Mouse (Mus musculus) cerebellum, adult 11-12 months (tissue): ENCODE results near the gene Zdhhc19.
A peak's percentile ranks its signal among the peaks of the same experiment; 100 is the strongest.

Experiments used
- DNase-seq: peaks from one replicate; pipeline ENCODE4 v3.0.0; 2022

The Zdhhc19 gene

DNA sequence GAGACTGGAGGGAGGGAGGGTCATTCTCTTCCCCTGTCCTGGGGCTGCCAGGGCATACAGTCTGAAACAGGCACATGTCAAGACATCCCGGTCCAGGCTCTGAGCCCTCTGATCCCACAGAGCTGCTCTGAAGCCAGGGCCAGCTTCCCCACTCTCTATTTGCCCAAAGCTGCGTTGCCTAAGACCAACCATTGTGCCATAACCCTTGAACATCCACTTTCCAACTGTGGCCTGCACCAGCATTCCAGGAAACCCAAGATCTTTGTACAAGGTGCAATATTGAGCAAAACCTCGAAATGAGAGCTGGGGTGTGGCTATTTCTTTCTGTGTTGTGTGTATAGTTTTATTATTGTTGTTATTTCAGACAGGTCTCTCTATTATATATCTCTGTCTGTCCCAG, 59.5 kb downstream of the Zdhhc19 start:
- DNase-seq, result no peak

DNA sequence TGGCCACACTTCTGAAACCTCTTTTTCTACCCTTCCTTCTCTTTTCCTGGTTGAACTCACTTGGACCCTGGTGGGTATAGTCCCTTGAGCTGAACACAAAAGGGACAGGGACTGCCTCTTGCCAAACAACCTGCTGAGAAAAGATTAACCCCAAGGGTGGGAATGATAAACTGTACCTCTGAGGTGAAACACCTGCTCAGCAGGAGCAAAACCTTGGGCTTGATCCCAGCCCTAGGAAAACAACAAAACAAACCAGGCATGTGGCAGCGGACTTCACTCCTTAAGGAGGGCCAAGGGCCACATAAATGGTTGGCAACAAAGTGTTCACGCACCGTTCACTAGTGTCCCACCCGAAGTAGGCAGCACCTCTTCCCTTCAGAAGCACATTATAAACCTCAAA, 63.4 kb downstream of the Zdhhc19 start:
- DNase-seq, result no peak

DNA sequence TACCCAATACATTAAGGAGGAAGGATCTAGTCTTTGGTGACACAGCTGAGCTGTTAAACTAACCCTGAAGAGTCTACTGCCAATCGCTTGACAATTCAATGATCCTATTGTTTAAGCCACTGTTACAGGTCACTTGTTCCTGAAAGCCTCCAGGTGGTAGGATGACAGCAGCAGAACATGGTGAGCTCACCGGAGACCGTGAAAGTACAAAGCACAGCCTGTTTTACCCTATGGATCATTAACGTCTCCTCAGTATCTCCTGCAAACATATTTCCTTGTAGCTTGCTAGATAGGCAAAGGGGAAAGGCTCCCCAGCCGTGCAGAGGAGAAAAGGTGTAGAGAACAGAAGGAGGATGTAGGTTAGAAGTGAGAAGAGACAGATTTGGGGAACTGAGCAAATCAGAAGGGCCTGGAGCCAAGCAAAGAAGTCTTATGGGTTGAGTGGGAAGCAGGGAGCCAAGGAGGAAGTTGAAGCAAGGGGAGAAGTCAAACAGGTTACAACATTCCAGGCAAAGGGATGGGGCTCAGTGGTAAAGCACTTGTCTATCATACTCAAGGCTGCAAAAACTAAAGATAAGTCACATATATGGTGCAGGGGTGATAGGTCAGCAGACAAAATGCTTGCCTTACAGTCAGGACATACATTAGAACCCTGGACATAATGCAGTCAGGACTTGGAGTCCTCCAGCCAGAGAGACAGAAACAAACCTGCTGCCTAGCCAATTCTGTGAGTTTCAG, 67.2 kb downstream of the Zdhhc19 start:
- no peak for DNase-seq

DNA sequence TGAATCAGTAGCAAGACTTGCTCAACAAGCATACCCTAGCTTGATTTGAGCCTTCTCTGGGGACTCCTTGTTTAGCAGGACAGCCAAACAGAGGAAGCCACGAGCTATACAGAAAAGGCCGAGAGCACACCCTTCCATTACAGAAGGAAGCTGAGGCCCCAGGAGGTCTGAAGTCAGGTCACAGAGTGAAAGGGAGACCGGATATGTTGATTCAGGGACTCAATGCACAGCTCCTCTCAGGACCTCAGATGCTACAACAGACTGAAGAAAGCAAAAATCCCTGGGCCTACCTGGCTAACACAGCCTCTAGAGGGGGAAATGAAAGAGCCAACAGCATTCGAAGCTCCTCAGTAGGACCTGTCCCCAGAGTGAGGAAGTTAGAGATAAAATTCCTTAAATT, 71.2 kb downstream of the Zdhhc19 start:
- no peak for DNase-seq

DNA sequence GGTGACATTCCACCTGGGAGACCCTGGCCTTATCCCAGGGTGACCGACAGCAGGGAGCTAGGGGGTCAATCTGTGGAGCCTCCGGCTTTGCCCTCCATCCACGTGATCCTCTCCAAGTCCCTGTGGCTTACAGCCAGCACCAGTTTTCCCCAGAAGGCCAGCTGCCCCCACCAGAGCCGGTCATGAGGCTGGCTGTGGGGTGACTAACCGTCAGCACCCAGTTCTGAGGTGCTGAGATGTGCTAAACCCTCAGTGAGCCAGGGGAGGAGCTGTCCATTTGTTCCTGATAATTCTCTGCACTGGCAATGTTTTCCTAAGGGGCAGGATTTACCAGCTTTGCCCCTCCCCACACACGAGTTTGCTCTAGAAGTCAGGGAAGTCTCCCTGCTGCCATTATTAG, 72.3 kb downstream of the Zdhhc19 start:
- no peak for DNase-seq

DNA sequence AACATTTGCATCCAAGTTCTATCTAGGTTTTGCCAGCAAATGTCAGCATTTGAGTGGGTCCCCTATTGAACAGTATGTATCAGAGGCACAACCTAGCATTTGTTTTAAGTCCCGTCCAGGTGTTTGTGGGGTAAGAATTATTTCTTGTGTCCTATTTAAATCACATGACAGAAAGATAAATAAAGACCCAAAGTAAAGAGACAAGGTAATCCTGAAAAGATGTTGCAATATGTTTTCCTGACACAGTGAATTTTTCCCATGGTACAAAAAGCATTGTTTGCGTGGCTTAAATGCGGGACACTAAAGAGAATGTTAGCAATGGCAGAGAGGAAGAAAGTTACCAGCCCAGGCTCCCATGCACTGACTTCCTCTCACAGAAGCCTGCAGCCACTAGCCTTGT, 74.0 kb downstream of the Zdhhc19 start:
- no peak for DNase-seq

DNA sequence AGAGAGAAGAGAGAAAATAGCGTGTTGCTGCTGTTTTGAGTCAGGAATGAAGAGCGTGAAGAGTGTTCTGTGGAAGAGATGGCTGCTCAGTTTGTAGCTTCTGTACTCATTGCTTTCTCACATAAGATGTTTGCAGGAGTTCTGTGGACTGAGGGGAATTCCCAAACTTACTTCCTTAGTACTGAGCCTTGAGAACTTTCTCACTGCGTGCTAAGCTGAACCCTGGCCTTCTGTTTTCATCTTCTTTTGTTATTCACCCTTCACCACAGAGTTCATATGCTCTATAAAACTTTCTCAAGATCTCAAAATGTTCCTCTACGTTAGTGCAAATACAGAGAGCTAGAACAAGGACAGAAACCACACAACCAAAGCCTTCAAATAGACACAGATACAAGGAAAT, 76.5 kb downstream of the Zdhhc19 start:
- no peak for DNase-seq

DNA sequence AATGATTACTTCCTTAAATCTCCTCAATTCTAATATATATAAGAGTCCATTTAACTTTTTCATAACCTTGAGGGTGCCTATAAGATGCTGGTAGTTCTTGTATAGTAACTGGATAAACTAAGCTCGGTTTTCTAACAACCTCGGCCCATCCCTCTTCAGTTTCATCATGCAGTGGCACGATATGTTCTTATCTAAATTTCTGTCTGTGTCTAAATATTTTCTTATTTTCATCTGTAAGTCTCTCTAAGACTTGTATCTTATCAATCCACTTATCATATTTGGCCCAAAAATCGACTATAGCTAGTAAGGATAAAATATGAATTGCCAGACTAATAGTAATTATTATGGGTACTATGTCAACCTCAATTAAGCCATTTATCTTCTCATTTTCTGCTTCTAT, 90.4 kb downstream of the Zdhhc19 start:
- no peak for DNase-seq

DNA sequence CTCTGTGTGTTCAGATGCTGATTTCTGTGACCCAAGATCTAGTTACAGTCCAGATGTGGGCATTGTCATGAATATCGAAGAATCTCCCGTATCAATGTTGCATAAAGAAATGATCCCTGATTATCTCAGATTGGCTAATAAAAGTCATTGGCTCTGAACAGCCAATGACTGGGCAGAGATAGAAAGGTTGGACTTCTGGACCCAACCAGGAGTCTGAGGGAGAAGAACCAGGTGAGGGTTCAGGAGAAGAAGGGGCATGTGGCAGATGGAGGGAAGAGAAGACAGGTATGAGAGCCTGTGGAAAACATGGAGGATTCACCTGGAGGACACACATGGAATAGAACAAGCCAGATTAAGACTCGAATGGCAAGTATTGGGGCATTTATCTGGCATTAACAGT, 92.5 kb downstream of the Zdhhc19 start:
- DNase-seq, result no peak

DNA sequence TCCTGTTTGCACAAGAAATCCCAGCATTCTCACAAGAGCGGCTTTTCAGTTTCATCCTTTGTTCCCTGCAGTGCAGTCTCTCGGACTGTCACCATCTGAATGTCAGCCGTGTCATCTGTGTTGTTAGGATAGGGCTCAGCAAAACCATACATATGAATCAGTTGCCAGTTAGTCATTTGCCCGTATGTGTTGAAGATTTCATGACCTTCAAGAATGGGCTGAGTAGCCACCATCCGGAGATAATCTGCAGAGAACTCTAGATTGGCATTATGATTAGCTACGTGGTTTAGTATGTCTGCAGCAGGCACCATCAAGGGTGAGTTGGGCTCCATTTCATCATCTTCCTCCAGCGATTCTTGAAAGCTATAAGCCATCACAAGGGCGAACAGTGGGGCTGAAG, 95.5 kb downstream of the Zdhhc19 start:
- no peak for DNase-seq

DNA sequence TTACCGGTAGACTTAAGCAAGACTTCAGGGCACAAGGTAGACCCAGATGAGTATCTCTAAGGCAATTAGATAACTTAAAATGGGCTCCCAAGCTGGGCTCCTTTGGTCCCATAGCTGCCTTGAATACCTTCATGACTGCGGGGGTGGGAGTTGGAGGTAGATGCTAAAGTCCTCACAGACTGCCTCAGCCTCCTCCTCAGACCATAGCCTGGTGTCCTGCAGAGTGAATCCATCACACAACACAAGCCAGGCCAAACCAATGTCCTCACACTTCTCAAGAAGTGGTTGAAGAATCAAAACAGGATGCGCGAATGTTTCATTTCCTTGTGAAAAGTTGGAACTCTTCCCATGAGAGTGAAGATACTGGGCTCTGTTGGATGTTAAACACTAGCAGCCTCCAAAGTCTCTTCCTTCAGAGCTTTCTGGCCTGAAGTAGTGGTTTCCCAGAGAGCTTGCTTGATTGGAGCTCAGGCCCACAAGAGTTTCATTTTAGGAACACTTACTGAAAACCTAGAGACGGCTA, 97.3 kb downstream of the Zdhhc19 start:
- DNase-seq, result no peak

DNA sequence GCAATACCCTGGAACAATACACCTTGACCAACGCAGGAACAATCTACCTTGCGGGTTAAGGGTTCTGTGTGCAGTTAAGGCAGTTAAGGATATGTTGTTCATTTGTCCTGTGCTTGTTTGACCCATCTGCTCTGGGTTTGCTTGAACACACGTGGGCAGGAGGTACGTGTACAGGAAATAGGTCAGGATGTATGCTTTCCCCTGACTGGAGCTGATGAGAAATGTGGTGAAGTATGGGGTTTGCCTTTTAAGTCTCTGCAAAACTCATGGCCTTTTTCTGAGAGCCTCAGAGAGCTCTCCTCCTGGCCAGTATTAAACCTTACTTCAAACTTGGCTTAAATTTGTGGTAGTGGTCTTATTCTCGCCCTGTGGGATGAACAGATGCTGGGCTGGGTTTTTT, 97.9 kb downstream of the Zdhhc19 start:
- DNase-seq, result no peak

DNA sequence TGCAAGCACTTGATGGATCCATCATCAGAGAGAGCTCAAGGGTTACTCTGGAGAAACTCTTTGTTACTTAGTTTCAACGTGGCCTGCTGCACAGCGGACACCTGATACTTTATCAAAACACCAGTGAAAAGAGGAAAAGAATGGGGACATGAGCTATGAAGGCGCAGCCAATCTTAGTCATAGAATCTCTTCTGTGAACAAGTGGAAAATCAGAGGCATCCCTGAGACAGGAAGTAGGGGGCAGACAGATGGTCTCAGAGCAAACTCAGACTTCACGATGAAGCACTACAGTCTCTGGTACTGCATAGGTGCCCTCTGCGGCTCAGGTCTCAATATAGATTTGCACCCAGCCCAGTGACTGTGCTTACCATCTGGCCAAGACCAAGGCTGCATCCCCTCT, 98.6 kb downstream of the Zdhhc19 start:
- DNase-seq, result no peak

DNA sequence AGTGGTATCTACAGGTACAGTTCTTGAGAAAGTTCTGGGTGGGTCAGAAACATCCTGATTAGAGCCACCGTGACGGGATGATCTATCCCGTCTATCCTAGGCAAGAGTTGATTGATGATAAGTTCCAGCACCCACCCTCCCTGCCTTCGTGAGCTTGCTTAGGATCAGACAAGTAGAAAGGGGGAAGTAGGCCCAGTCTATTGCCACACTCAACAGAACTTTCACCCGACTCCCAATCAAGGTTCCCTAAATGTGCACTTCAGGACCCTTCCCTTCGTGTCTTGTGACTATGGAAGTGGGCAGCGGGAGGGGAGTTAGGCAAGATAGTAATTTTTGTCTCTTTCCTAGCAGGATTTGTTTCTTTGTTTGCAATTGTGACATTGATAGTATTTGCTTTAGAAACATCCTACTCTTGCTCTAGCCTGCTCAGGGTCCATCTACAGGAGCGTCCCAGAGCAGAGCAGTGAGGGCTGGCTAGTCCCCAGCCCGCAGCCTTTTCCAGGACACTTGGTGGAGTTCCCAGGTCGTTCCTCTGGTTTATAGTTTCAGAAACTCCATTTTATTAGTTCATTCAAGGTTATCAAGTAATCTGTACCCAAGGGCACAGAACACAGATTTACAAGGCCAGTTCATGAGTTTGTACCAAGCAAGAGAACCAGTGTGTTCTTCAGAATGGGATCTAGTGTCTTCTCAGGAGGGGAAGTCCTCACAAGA, 99.2 kb downstream of the Zdhhc19 start:
- DNase-seq, result no peak

DNA sequence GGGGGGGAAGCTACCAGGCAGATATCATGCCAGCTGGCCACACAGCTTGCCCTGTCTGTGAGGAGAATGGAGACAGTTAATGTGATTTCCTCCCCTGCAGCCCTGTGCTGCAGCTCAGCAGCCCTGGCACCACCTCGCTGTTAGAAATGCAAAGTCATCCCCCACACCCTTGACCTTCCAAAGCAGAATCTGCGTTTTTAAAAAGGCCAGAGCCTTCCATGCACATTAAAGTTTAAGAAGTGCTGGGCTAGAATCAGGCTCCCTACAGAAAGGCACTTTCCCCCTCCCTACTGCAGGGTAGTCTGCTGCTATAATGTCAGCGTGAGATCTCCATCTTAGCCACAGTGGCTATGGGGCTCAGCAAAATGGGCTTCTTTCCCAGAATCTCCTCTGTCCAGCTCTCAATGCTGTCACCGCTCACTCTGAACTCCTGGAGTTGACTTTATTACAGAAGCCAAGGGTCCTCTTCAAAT, 101.9 kb downstream of the Zdhhc19 start:
- peak; percentile 19 for DNase-seq

DNA sequence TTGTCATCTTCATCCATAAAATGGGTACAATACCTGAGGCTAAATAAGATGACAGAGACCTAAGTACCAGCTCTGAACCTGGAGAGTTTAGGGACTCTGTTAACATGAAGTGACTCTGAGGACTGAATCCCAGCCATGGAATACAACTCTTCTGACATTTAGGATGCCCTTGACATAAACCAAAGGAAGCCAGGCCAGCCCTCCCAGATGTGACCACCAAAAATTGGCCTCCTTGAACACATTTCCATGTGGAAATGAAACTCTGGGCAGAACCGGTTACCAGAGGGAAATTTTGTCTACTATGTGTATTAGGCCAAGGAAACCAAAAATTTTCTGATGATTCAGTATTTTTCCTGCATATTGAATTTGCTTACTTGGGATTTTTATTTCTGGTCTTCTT, 103.1 kb downstream of the Zdhhc19 start:
- DNase-seq, result no peak

DNA sequence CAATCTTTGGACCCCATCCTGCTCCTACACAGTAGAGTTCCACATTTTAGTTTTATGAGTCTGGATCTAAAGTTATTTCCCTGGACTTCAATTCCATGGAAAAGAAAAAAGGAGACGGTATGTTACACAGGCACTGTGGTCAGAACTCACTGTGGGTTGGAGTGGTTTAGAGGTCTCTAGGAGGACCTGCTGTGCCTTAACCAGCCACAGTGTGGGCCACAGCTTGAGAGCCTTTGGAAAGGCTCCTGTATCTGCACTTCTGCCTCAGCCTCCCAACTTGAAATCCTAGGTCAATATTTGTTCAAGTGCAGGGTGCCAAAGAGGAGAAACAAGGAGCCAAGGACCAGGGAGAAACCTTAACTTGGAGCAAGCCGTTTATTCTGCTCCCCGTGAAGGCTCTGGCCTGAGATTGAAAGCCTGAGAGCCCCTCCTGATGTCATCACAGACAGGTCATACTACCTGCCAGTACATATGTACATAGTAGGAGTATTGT, 106.2 kb downstream of the Zdhhc19 start:
- no peak for DNase-seq

DNA sequence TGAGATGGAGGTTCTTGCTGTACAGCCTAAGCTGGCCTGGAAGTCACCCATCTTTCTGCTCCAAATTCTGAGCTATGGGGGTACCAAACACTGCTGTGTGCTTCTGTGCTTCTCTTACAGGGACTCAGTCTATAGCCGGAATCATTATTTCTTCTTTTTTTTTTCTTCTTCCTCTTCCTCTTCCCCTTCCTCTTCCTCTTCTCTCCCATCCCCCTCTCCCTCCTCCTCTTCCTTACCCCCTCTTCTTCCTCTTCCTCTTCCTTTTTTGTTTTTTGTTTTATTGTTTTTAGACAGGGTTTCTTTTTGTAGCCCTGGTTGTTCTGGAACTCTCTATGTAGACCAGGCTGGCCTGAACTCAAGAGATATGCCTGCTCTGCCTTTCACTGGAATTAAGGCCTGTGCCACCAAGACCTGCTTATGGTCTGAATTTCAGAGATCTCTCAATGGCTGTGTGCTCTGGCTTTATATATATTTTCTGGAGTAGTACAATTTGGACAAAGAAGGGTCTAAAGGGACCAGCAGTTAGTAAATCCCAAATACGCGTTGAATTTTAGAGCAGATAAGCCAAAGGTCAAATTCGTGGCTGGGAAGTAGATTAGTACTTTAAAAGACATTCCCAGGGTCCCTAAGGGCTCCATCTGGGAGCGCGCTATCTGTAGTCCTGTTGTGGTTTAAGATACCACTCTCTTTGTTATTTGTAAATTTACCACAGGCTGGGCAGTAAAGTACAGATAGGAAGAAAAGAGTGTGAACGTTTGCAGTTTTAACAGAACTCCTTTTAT, 111.7 kb downstream of the Zdhhc19 start:
- peak; percentile 9 for DNase-seq

DNA sequence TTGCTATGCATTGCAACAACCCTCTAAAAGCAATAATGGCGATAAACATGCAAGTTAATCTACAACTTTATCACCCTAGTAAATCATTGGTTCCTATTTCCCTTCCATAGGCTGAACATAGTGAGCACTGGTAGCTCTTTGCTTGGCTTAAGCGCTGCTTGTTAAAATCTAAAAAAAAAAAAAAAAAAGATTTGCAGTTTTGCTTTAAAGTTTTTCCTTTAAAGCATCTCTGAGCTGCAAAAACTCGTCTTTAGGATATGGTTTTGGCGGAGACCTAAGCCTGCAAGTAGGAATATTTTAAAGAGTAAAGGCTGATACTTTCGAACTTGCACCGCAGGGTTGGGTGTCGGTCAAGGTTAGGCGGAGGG, 112.3 kb downstream of the Zdhhc19 start:
- no peak for DNase-seq

DNA sequence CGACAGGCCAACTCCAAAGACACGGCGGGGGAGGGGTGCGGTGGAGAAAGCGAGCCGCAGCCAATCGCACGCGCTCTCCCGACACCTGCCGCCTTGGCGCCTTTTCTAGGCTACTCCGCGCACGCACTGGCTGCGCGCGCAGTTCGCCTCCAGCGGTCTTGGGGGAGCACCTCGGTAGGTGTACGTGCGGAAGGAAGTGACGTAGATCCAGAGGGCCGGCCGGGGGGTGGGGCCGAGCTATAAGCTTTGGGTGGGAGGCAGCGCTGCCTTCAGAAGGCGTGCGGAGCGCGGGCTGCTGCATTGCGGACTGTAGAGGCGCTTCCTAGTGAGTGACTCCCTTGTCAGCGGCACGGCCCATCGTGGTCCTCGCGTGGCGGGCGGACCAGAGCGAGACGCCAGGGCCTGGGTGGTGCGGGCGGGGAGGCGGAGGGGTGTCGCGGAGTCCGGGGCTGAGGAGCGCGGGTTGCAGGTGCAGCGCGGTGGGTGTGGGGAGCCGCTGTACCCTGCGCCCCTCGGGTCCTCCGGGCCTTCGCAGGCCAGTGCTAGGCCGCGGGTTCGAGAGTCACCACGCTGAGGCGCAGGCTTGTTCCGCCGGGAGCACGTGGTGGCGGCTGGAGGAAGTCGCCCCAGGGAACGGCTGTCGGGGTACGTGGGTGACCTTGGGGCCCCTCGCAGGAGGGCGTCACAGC, 112.8 kb downstream of the Zdhhc19 start, which contains the start of gene Tfrc:
Tfrc (plus strand) TSS at position 209 of the 689 bp plus-strand sequence.
- peak; percentile 99 for DNase-seq

DNA sequence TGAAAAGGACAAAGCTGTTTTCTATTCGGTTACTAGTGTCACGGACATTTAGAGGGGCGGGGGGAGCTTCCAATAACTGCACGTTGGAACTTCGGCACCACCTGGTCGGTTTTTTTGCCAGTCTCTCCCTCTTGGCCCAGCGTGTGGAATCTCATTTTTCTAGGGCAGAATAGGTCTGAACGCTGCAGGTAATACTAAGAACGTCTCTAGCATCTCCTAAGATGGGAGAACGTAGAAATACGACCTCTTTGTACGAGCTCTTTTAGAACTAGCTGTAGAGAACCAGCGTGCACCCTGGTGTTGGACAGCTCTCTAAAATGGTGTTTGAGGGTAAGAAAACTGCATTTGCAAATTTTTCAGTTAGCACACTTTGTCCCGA, 113.3 kb downstream of the Zdhhc19 start:
- no peak for DNase-seq

DNA sequence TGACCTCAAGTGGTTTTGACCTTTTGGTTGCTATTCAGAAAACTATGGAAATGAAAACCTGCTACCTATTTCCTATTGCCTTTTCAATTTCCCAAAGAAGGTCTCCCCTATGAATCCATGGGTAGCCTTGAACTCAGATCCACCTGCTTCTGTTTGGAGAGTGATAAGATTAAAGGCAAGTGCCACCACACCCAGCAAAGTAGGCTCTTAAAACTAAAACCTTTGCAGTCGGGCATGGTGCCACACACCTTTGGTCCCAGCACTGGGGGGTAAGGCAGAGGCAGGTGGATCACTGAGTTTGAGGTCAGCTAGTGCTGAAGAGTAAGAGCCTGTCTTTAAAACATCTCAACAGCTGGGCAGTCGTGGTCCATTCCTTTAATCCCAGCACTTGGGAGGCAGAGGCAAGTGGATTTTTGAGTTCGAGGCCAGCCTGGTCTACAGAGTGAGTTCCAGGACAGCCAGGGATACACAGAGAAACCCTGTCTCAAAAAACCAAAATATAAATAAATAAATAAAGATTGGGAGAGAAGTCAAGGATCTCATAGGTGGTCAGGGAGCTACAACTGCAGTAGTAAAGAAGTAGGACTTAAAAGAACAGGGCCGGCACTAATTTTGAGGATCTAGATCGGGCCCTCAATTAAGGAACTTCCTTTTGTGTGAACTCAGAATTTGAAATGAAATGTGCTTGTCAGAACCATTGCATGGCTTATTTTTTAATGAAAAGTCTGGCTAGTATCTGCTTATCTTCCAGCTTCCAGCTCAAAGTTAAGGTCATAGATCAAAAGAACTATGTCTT, 114.6 kb downstream of the Zdhhc19 start:
- DNase-seq, result peak; percentile 22
